Mouse (Mus musculus): ENCODE measurements around the gene Rerg.

DNA sequence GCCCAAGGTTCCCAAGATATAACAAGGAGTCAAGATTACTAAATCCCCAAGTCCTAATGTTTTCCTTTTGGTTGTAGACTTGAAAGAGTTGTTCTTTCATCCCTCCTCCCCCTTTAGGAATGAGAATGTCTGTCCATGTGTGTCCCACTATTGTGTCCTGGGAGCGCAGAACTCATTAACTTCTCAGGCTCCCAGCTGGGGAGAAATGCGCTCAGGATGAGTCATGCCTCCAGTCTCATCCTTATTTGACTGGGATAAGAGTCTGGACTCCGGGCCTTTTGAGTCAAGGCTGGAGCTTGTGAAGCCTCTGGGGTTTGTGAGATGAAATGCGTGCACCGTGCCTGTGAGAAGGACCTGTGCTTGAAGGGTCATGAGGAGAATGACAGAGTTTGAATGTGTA is 144.8 kb downstream of the Rerg start:
- no peak for TF ChIP-seq CTCF (IDR thresholded peaks at IDR 0.05; ENCODE audit: low read depth, low read length)
- TF ChIP-seq GATA2 (IDR thresholded peaks at IDR 0.05; ENCODE audit: borderline replicate concordance, low read depth, low read length): no peak
- TF ChIP-seq GATA1 (IDR thresholded peaks at IDR 0.05; ENCODE audit: borderline replicate concordance, low read length): no peak
- TF ChIP-seq POLR2AphosphoS5 (IDR thresholded peaks at IDR 0.05; ENCODE audit: insufficient replicate concordance, low read depth, low read length): no peak

Measured in G1E (cell line).